Mouse (Mus musculus): ENCODE measurements around the gene Uqcc3. TPM values are rescaled to one million over a fixed set of nuclear protein-coding genes. Genes with fewer than 3 reads are reported as not detected.

Gene Uqcc3
- polyA plus RNA-seq, 1 experiment from 2014 or later = 58.5 TPM

- Histone ChIP-seq H3K9ac (peak within 1 kb of the TSS; percentile 69), H3K9me3 (no peaks in the 10 kb centered on the region), H3K36me3 (peaks cover 24% of the 10 kb centered on the region), H3K4me1 (peaks cover 32% of the 10 kb centered on the region), H3K4me2 (peak within 1 kb of the TSS; percentile 70), H3K27me3 (no peaks in the 10 kb centered on the region), H3K27ac (peak within 1 kb of the TSS; percentile 81), H3K4me3 (peak within 1 kb of the TSS; percentile 78)
- ATAC-seq (ENCODE audit: borderline replicate concordance, extremely low read depth, low FRiP score, low TSS enrichment) = peak; percentile 37
- WGBS = under 1% methylated on average over 54 of the region's 54 CpGs
Observed at GRCm38 (mm10) chr19:8892829-8893766, 12.4 kb upstream of the Uqcc3 start, which contains the start of gene Ints5. Ints5 (plus strand) TSS chr19:8893005.

- peak; percentile 93 for ATAC-seq (ENCODE audit: borderline replicate concordance, extremely low read depth, low FRiP score, low TSS enrichment)
- peak within 1 kb of the TSS; percentile 89 for H3K27ac ChIP-seq
- peak within 1 kb of the TSS; percentile 70 for H3K4me2 ChIP-seq
Observed at GRCm38 (mm10) chr19:8888511-8889385, 8.0 kb upstream of the Uqcc3 start, which contains the start of the genes 1810009A15Rik and Gm49416. 1810009A15Rik (plus strand) TSS chr19:8888853. Gm49416 (plus strand) TSS chr19:8888926.

GRCm38 (mm10) chr19:8887585-8888463 is 7.1 kb upstream of the Uqcc3 start:
- peaks cover 7% of the 10 kb centered on the region for H3K36me3 ChIP-seq
- peak overlapping the region; percentile 88 for H3K9ac ChIP-seq
- peak overlapping the region; percentile 70 for H3K4me2 ChIP-seq
- H3K4me1 ChIP-seq = peaks cover 16% of the 10 kb centered on the region
- H3K27me3 ChIP-seq = no peaks in the 10 kb centered on the region
- no peaks in the 10 kb centered on the region for H3K9me3 ChIP-seq
- peak overlapping the region; percentile 77 for H3K4me3 ChIP-seq
- no peak for ATAC-seq (ENCODE audit: borderline replicate concordance, extremely low read depth, low FRiP score, low TSS enrichment)
- peak overlapping the region; percentile 89 for H3K27ac ChIP-seq
- WGBS = 10% methylated on average over 19 of the region's 19 CpGs

More at GRCm38 (mm10) chr19:8888511-8889385, 8.0 kb upstream of the Uqcc3 start, which contains the start of the genes 1810009A15Rik and Gm49416:
- H3K27me3 ChIP-seq = no peaks in the 10 kb centered on the region
- peak within 1 kb of the TSS; percentile 88 for H3K9ac ChIP-seq
- peaks cover 7% of the 10 kb centered on the region for H3K36me3 ChIP-seq
- peak within 1 kb of the TSS; percentile 77 for H3K4me3 ChIP-seq
- WGBS = under 1% methylated on average over 58 of the region's 58 CpGs
- no peaks in the 10 kb centered on the region for H3K9me3 ChIP-seq
- H3K4me1 ChIP-seq = peaks cover 19% of the 10 kb centered on the region

GRCm38 (mm10) chr19:8886916-8887584 is 6.3 kb upstream of the Uqcc3 start:
- Histone ChIP-seq H3K4me3 (peak overlapping the region; percentile 77), H3K4me2 (peak overlapping the region; percentile 70; the same call in 1 of the 2 replicates), H3K27ac (peak overlapping the region; percentile 89), H3K4me1 (peaks cover 16% of the 10 kb centered on the region), H3K9me3 (no peaks in the 10 kb centered on the region), H3K9ac (peak overlapping the region; percentile 88; the same call in 1 of the 2 replicates), H3K27me3 (no peaks in the 10 kb centered on the region), H3K36me3 (peaks cover 7% of the 10 kb centered on the region)
- ATAC-seq (ENCODE audit: borderline replicate concordance, extremely low read depth, low FRiP score, low TSS enrichment) = no peak
- 38% methylated on average over 1 of the region's 1 CpGs for WGBS

DNA sequence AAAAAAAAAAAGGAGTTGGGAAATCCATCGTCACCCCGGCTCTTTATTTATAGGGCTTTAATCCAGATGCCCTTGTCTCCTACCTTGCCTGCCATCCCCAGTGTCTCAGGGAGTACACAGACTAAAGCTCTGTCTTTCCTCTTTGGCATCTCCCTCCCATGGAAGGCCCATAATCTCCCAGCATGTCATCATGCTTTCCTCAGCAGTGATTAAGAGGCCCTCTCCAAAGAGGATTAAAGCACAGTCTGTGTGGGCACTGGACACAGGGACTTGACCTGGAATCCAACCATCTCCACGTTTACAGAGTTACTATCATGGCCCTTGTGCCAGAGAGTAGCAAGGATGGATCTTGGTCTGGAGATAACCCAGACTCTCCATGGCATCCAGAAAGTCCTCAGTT is 2.9 kb upstream of the Uqcc3 start, which contains the start of the genes Lbhd1 and Gm49403:
Gene Lbhd1 (plus strand): TSS at position 117 of the 400 bp plus-strand sequence.
Gene Gm49403 (plus strand): TSS at position 315 of the 400 bp plus-strand sequence.
- Histone ChIP-seq H3K36me3 (no peaks in the 10 kb centered on the region), H3K4me2 (no peak within 1 kb of the TSS), H3K9me3 (no peaks in the 10 kb centered on the region), H3K27ac (no peak within 1 kb of the TSS), H3K27me3 (no peaks in the 10 kb centered on the region), H3K4me1 (peaks cover 20% of the 10 kb centered on the region), H3K4me3 (no peak within 1 kb of the TSS), H3K9ac (no peak within 1 kb of the TSS)
- WGBS = 77% methylated on average over 3 of the region's 3 CpGs
- no peak for ATAC-seq (ENCODE audit: borderline replicate concordance, extremely low read depth, low FRiP score, low TSS enrichment)

DNA sequence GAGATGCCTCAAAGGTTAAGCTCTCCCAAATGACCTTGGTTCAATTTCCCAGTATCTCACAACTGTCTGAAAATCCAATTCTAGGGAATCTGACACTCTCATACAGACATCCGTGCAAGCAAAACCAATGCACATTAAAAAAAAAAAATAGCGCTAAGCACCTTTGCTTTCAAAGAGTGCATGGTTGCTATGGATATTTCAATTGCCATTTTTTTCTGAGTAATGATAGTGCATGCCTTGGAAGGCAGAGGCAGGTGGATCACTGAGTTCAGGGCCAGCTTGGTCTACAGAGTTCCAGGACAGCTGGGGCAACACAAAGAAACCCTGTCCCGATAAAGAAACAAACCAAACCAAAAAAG is 290 bp upstream of the Uqcc3 start:
- Histone ChIP-seq H3K4me3 (peak overlapping the region; percentile 70), H3K9ac (peak overlapping the region; percentile 69), H3K36me3 (peaks cover 15% of the 10 kb centered on the region; the same call in 1 of the 2 replicates), H3K9me3 (no peaks in the 10 kb centered on the region), H3K27ac (peak overlapping the region; percentile 83; the same call in 1 of the 2 replicates), H3K4me2 (peak overlapping the region; percentile 75), H3K4me1 (peaks cover 11% of the 10 kb centered on the region), H3K27me3 (no peaks in the 10 kb centered on the region)
- 8% methylated on average over 3 of the region's 3 CpGs for WGBS
- no peak; the same call in 1 of the 2 replicates for ATAC-seq (ENCODE audit: borderline replicate concordance, extremely low read depth, low FRiP score, low TSS enrichment)

- H3K4me2 ChIP-seq = no peak overlapping the region
- WGBS = 93% methylated on average over 7 of the region's 7 CpGs
- no peak for ATAC-seq (ENCODE audit: borderline replicate concordance, extremely low read depth, low FRiP score, low TSS enrichment)
- peaks cover 20% of the 10 kb centered on the region for H3K4me1 ChIP-seq
- peaks cover 44% of the 10 kb centered on the region for H3K36me3 ChIP-seq
- no peaks in the 10 kb centered on the region for H3K9me3 ChIP-seq
- no peak overlapping the region for H3K9ac ChIP-seq
- H3K27ac ChIP-seq = no peak overlapping the region
- no peaks in the 10 kb centered on the region for H3K27me3 ChIP-seq
- H3K4me3 ChIP-seq = no peak overlapping the region
Observed at GRCm38 (mm10) chr19:8875031-8875430, 5.7 kb downstream of the Uqcc3 start.

DNA sequence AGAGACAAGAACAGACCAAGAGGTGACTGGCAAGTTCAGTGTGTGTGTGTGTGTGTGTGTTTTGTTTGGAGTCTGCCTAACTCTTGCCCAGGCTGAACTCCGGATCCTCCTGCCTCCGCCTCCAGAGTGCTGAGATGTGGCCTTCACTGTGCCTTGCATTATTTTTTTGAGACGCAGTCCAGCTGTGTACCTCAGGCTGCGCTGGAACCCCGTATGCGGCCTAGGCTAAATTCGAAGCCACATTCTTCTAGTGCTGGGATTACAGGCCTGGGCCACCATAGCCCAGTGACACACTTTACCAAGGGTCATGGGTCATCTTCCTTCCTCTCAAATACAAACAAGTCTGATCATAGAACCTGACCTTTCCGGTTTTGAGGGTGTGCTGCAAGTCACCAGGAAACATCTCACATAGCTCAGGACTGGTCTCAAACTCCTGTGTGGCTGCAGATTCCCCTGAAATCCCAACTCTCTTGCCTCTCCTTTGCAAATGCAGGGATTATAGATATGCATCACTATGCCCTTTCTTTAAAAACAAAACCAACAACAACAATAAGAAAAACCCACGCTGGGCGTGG is 8.4 kb downstream of the Uqcc3 start:
- 58% methylated on average over 10 of the region's 10 CpGs for WGBS
- Histone ChIP-seq H3K27ac (no peak overlapping the region), H3K4me1 (peaks cover 13% of the 10 kb centered on the region)

DNA sequence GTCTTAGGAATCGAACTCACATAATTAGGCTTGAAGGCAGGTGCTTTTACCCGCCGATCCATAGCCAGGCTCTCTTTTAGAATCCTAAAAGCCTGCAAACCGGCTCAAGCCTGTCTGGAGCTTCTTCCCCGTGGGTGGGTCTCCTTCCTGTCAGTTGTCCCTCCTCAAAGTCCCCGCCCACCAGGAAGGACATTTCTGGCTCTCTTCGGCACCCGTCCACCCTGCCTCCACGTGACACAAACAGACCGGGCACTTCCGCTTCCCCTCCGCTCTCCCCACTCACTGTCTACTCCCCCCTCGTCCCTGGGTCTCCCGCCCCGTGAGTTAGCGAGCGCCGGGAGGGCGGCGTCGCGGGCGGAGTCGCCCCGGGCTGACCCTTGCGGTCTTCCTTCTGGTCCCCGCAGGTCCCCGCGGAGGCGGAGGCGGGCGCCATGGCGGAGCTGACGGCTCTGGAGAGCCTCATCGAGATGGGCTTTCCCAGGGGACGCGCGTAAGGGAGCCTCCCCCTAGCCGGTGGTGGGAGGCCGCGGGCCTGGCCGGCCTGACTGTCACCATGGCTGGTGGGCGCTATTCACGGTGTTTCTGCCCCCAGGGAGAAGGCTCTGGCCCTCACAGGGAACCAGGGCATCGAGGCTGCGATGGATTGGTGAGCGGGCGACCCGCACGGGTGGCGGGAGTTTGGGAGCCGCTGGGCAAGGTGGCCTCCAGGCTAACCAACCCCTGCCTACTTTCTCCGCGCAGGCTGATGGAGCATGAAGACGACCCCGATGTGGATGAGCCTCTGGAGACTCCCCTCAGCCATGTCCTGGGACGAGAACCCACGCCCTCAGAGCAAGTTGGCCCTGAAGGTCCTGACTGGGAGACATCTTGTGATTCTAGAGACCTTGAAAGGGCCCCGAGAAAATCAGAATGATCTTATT is 9.2 kb downstream of the Uqcc3 start, which contains the start of gene Ubxn1:
Gene Ubxn1 (plus strand): TSS at position 230 of the 920 bp plus-strand sequence.
- Histone ChIP-seq H3K4me1 (peaks cover 13% of the 10 kb centered on the region), H3K36me3 (peaks cover 34% of the 10 kb centered on the region), H3K4me3 (peak within 1 kb of the TSS; percentile 67), H3K9me3 (no peaks in the 10 kb centered on the region), H3K9ac (peak within 1 kb of the TSS; percentile 87), H3K4me2 (peak within 1 kb of the TSS; percentile 71), H3K27me3 (no peaks in the 10 kb centered on the region), H3K27ac (peak within 1 kb of the TSS; percentile 59)
- WGBS = 1% methylated on average over 55 of the region's 59 CpGs
- peak; percentile 97 for ATAC-seq (ENCODE audit: borderline replicate concordance, extremely low read depth, low FRiP score, low TSS enrichment)

More for the DNA sequence above, 8.4 kb downstream of the Uqcc3 start:
- H3K9me3 ChIP-seq = no peaks in the 10 kb centered on the region
- peak overlapping the region; percentile 87 for H3K9ac ChIP-seq
- H3K27me3 ChIP-seq = no peaks in the 10 kb centered on the region
- peak overlapping the region; percentile 71 for H3K4me2 ChIP-seq
- peaks cover 41% of the 10 kb centered on the region for H3K36me3 ChIP-seq
- no peak for ATAC-seq (ENCODE audit: borderline replicate concordance, extremely low read depth, low FRiP score, low TSS enrichment)
- H3K4me3 ChIP-seq = peak overlapping the region; percentile 67
